Mouse (Mus musculus) cerebellum, adult 2 months (tissue): ENCODE data around the gene C8b.

Source experiments
- CTCF ChIP-seq: fragments of 200-500 bp; IDR thresholded peaks from 2 replicates; pipeline ENCODE4 v1.5.1; 2011; ENCODE audit warnings: low read depth, mild to moderate bottlenecking, control low read depth, low read length, moderate library complexity, borderline replicate concordance; ENCODE audit not compliant: insufficient read depth
- POLR2A ChIP-seq: fragments of 200-500 bp; IDR thresholded peaks from 2 replicates; pipeline ENCODE4 v1.6.1; 2011; ENCODE audit warnings: low read length, control low read depth, borderline replicate concordance; ENCODE audit not compliant: insufficient read depth

DNA sequence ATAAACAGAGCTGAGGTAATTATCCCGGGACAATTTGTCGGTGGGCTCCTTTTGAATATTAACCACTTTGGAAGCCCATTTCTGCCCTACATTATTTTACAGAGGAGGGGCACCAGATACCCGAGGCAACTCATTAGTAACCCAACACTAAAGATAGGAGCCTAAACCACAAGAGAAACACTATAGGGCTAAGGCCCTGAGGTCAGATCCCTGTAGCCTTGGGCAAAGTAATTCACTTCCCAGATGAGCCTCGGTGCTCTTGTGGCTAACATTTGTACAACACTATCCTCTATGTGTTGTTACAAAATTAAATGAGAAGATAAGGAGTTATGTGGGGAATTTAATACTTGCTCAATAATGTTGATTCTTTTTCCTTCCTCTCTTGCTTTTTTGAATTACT, 77.4 kb downstream of the C8b start:
- TF ChIP-seq CTCF = no peak
- no peak for TF ChIP-seq POLR2A
